Mouse (Mus musculus) brain, embryonic 14.5 days (tissue): Measurements from ENCODE around the gene Fancc.

Experiments used
- CTCF ChIP-seq: fragments of 200-500 bp; IDR thresholded peaks from 2 replicates; pipeline ENCODE4 v1.5.1; 2012; ENCODE audit warnings: inconsistent platforms, mild to moderate bottlenecking, moderate library complexity, borderline replicate concordance; ENCODE audit not compliant: insufficient read depth, insufficient read length; ENCODE audit errors: extremely low read depth
- POLR2A ChIP-seq: fragments of 200-500 bp; IDR thresholded peaks from 2 replicates; pipeline ENCODE4 v1.6.1; 2012; ENCODE audit warnings: mild to moderate bottlenecking, inconsistent platforms, borderline replicate concordance; ENCODE audit not compliant: poor library complexity, insufficient read depth, insufficient read length, severe bottlenecking; ENCODE audit errors: extremely low read depth

DNA sequence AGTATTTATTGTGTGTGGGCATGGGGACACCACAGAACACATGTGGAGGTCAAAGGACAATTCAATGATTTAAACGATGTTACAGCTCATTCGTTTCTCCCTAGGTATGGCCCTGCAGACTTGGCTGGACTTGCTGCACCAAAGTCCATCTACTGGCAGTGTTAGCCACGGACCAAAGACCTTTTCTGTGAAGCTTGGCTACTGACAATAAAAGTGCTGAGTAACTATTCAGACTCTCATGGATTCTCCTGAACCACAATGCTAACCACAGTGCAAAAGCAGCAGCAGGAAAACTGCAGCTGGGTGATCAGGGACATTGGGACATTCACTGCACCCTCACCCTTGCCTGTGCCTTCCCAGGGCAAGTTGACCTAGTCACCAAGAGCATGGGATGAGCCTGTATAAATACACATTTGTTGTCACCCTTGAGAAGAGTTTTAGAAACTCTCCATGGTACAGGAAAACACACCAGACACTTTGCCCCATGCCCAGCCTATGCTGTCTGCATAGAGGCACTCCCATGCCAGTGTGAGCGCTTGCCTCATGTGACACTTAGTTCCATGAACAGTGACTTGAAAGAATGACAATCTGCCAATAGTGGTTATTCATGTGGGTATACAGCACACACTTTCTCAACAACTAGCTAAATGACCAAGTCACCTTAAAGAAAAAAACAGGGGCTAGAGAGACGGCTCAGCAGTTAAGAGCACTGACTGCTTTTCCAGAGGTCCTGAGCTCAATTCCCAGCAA is 151.4 kb downstream of the Fancc start:
- TF ChIP-seq CTCF (no peak), POLR2A (no peak)
